Mouse (Mus musculus) ES-E14 (cell line): ENCODE results near the gene Plekhb2. TPM values are rescaled to one million over a fixed set of nuclear protein-coding genes. Genes with fewer than 3 reads are reported as not detected.

Experiments used
- DNase-seq: peaks from one replicate; pipeline ENCODE4 v3.0.0-alpha.2; 2013; ENCODE audit warnings: low read depth, low spot score
- H3K27ac ChIP-seq: 2 replicates; pipeline ENCODE4 v1.5.1; 2012; ENCODE audit warnings: low read depth, mild to moderate bottlenecking, low read length, moderate library complexity, mixed read lengths; ENCODE audit not compliant: poor library complexity, insufficient read depth, severe bottlenecking
- H3K36me3 ChIP-seq: 2 replicates; pipeline ENCODE4 v1.6.1; 2012; ENCODE audit warnings: mild to moderate bottlenecking, low read length, moderate library complexity, mixed read lengths; ENCODE audit not compliant: control insufficient read depth, poor library complexity, insufficient read depth, severe bottlenecking
- H3K4me1 ChIP-seq, 2 experiments: fragments of 150-350 bp in 1 of 2; sonication (generic) in 1 of 2; 2 replicates each; pipeline ENCODE4 v1.6.1; 2012; ENCODE audit warnings: low read length in 2 of 2, mild to moderate bottlenecking in 1 of 2, mixed read lengths in 1 of 2; ENCODE audit not compliant: control insufficient read depth in 2 of 2, insufficient read depth in 2 of 2, poor library complexity in 1 of 2
- H3K4me3 ChIP-seq, 2 experiments: fragments of 150-350 bp in 1 of 2; sonication (generic) in 1 of 2; 2 replicates each; pipeline ENCODE4 v1.5.1; 2012; ENCODE audit warnings: low read length in 2 of 2, low read depth in 1 of 2, mild to moderate bottlenecking in 1 of 2, mixed read lengths in 1 of 2; ENCODE audit not compliant: insufficient read depth in 1 of 2, poor library complexity in 1 of 2, severe bottlenecking in 1 of 2
- H3K9ac ChIP-seq: 2 replicates; pipeline ENCODE4 v1.6.1; 2012; ENCODE audit warnings: low read depth, mild to moderate bottlenecking, low read length, mixed read lengths; ENCODE audit not compliant: poor library complexity, insufficient read depth, severe bottlenecking
- H3K9me3 ChIP-seq: fragments of 150-350 bp; sonication (generic); 2 replicates; pipeline ENCODE4 v1.6.1; 2012; ENCODE audit warnings: low read depth, mild to moderate bottlenecking, low read length; ENCODE audit not compliant: control insufficient read depth, insufficient read depth
- CHD2 ChIP-seq: IDR thresholded peaks from 2 replicates; pipeline ENCODE4 v1.6.1; 2014; ENCODE audit warnings: mild to moderate bottlenecking, low read depth, low read length, inconsistent platforms
- HCFC1 ChIP-seq: IDR thresholded peaks from 2 replicates; pipeline ENCODE4 v1.6.1; 2012; ENCODE audit warnings: low read length, inconsistent platforms, borderline replicate concordance; ENCODE audit not compliant: insufficient read depth
- MAFK ChIP-seq: IDR thresholded peaks from 2 replicates; pipeline ENCODE4 v1.6.1; 2014; ENCODE audit warnings: mild to moderate bottlenecking, low read depth, low read length, inconsistent platforms; ENCODE audit not compliant: insufficient read depth
- ZC3H11A ChIP-seq: IDR thresholded peaks from 2 replicates; pipeline ENCODE4 v1.6.1; 2012; ENCODE audit warnings: low read depth, mild to moderate bottlenecking, inconsistent platforms, low read length, borderline replicate concordance
- ZNF384 ChIP-seq: IDR thresholded peaks from 2 replicates; pipeline ENCODE4 v1.6.1; 2012; ENCODE audit warnings: low read depth, low read length, inconsistent platforms
- in situ Hi-C, 2 experiments: fragments of 600-800 bp; cut with MboI; formaldehyde crosslinking; loops; one replicate each; pipeline ENCODE4 v1.15.1; 2025; ENCODE audit warnings: low sequenced_read_pairs in 2 of 2, inconsistent platforms in 1 of 2; ENCODE audit not compliant: unreplicated experiment in 2 of 2
- total RNA-seq: library from RNA; depleted of rRNA; stranded (reverse); fragments of 300-350 nt; gene quantifications from 2 replicates; pipeline ENCODE4 v1.2.3, GENCODE M21; 2012; rRNA removed

Gene Plekhb2
- 10.3 and 13.0 TPM in 2 replicates for total RNA-seq

DNA sequence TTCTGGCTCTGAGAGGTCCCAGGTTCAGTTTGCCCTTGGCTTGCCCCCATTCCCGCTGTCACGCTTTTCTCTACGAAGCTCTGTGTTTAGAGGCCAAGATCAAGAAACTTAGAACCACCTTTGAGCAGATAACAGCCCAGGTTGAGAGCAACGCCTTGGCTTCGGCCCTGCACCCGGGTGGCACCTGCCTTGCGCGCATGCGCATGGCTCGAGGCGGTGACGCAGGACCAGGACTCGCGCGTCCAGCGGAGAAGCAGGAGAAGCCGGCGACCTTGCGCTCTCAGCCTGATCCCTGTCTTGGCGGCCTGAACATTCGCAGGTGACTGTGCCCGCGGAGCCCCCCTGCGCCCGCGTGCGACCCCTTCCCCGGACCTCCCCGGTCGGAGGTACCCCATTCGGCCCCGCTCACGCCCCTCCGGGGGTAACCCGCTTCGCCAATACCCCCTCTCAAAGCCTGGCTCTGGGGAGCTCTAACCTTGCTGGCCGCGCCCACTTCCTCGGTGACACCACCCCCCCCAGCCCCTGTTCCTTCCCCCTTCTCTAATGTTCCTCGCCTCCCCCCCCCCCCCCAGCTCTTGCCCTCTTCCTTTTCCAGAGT is at the start of gene Plekhb2:
Gene Plekhb2, plus strand, starts transcription at position 232 of the 598 bp plus-strand sequence.
- in situ Hi-C loops, result no loop called here
- H3K27ac ChIP-seq, result no peak within 1 kb of the TSS

DNA sequence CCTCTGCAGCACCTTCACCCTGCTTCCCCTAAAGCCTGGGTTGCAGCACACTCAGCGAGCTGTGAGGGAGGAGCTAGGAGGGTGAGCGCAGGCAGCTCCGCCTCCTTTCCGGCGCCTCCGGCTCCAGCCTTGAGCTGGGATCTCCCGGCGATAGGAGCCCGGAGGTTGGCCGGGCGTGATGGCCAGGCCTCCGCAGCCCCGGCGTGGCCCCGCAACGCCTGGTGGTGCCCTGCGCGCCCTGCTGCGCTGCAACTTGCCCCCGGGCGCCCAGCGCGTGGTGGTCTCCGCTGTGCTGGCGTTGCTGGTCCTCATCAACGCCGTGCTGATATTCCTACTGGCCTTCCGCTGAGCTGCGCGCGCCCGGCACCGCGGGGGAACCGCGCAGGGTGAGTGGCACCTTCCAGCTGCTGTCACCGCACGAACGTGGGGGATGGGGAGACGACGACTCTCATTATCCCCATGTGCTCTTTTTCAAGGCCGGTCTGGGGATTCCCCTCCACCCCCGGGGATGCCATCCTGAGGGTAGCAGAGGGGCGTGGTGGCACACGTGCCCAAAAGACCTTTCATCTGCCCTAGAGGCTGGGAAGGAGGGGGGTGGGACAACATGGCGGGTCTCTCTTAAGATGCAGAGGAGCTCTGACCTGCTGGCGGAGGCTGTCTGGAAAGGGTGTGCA is 48.0 kb upstream of the Plekhb2 start:
- no peak for TF ChIP-seq ZC3H11A
- TF ChIP-seq MAFK, result no peak
- no peak for TF ChIP-seq ZNF384
- no peak for TF ChIP-seq HCFC1
- TF ChIP-seq CHD2, result no peak
- peak overlapping the region; percentile 77 for H3K9ac ChIP-seq
- H3K4me1 ChIP-seq, result peaks cover 0 to 18% of the 10 kb centered on the region in 2 experiments; a peak in 3 of 4 replicates
- in situ Hi-C loops, result no loop called here
- peak overlapping the region; percentile 69 to 90 for H3K4me3 ChIP-seq
- no peak overlapping the region for H3K27ac ChIP-seq
- DNase-seq, result peak; percentile 47
- no peaks in the 10 kb centered on the region; the same call in 1 of the 2 replicates for H3K36me3 ChIP-seq
- H3K9me3 ChIP-seq, result no peaks in the 10 kb centered on the region

More for the DNA sequence above, at the start of gene Plekhb2:
- H3K36me3 ChIP-seq, result no peaks in the 10 kb centered on the region
- peak within 1 kb of the TSS; percentile 49 for H3K9ac ChIP-seq
- H3K4me1 ChIP-seq, result peaks cover 5 to 7% of the 10 kb centered on the region in 2 experiments; a peak in 1 of 4 replicates
- no peak for DNase-seq
- H3K4me3 ChIP-seq, result peak within 1 kb of the TSS; percentile 64 to 86
- no peaks in the 10 kb centered on the region for H3K9me3 ChIP-seq
- TF ChIP-seq MAFK (no peak), ZC3H11A (no peak)

DNA sequence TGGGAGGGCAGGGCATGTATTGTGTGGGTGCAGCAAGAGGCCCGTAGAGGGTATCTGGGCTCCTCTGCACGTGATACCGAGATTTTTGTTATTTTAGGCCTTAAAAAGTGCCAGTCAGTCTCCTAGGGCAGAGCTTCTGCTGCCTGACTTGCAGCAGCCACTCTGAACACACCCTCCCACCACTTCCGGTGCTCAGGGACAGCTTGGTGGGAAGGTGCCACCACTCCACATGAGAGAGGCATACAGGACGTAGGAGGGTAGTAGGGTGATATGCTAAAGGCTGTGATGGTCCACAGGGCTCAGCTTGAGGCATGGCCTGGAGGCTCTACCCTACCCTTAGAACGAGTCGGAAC is 47.5 kb upstream of the Plekhb2 start:
- peak overlapping the region; percentile 69 to 90 for H3K4me3 ChIP-seq
- H3K4me1 ChIP-seq, result peaks cover 0 to 18% of the 10 kb centered on the region in 2 experiments; a peak in 3 of 4 replicates
- DNase-seq, result no peak
- in situ Hi-C loops, result no loop called here
- peak overlapping the region; percentile 77; the same call in 1 of the 2 replicates for H3K9ac ChIP-seq
- H3K36me3 ChIP-seq, result no peaks in the 10 kb centered on the region; the same call in 1 of the 2 replicates
- no peaks in the 10 kb centered on the region for H3K9me3 ChIP-seq
- TF ChIP-seq ZNF384 (no peak), MAFK (no peak), ZC3H11A (no peak), HCFC1 (no peak), CHD2 (no peak)
- H3K27ac ChIP-seq, result no peak overlapping the region

DNA sequence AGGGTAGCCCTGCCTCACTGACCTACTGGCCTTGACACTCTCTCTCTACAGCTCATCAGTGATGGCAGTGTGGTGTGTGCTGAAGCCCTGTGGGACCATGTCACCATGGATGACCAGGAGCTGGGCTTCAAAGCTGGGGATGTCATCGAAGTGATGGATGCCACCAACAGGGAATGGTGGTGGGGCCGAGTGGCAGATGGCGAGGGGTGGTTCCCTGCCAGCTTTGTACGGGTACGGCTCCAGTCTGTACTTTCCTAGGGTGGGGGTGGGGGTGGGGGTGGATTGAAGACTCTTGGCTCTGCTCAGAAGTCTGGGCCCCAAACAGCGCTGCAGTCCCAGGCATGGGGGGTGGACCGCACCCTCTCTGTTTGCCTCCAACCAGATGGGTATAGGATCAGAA is 44.9 kb upstream of the Plekhb2 start:
- no peak for DNase-seq
- in situ Hi-C loops, result no loop called here
- H3K4me3 ChIP-seq, result no peak overlapping the region
- TF ChIP-seq HCFC1, result no peak
- TF ChIP-seq ZC3H11A, result no peak
- no peak for TF ChIP-seq MAFK
- TF ChIP-seq ZNF384, result no peak
- TF ChIP-seq CHD2, result no peak
- no peaks in the 10 kb centered on the region; the same call in 1 of the 2 replicates for H3K36me3 ChIP-seq
- H3K27ac ChIP-seq, result no peak overlapping the region
- peaks cover 0 to 17% of the 10 kb centered on the region in 2 experiments; a peak in 3 of 4 replicates for H3K4me1 ChIP-seq
- H3K9ac ChIP-seq, result no peak overlapping the region
- no peaks in the 10 kb centered on the region for H3K9me3 ChIP-seq
